7 mouse cellular contexts compared by ENCODE assay signal in genomic region chr19:28758854-28759253, GRCm38 (mm10).
DNase-seq lines count a peak whose midpoint lies in the region; ATAC-seq and TF ChIP-seq lines count a peak whose summit lies in the region.

No protein-coding gene starts in this region.

- peaks cover 8% of the 10 kb centered on the region for H3K9me3 ChIP-seq in ES-Bruce4 (replicated peaks; ENCODE audit: control insufficient read depth, insufficient read depth, low read length, poor library complexity, severe bottlenecking)
- no peaks in the 10 kb centered on the region for H3K9me3 ChIP-seq in lung, embryonic 14.5 days (ENCODE audit: low read depth, low read length)

- H3K27me3 ChIP-seq in ES-Bruce4 (ENCODE audit: control insufficient read depth, insufficient read depth, low read length, poor library complexity, severe bottlenecking): no peaks in the 10 kb centered on the region
- H3K27me3 ChIP-seq in lung, embryonic 14.5 days (ENCODE audit: insufficient read depth, low read length): no peaks in the 10 kb centered on the region

- H3K4me1 ChIP-seq in ES-Bruce4 (ENCODE audit: control insufficient read depth, insufficient read depth, low read length): peaks cover under 1% of the 10 kb centered on the region
- H3K4me1 ChIP-seq in lung, embryonic 14.5 days (ENCODE audit: insufficient read depth): no peaks in the 10 kb centered on the region

- no peak for TF ChIP-seq POLR2A in ES-Bruce4 (IDR thresholded peaks at IDR 0.05; ENCODE audit: insufficient read depth, low read length)

- no peak overlapping the region for H3K4me2 ChIP-seq in lung, embryonic 14.5 days

- H3K36me3 ChIP-seq in ES-Bruce4 (ENCODE audit: control insufficient read depth, insufficient read depth, low read length, poor library complexity, severe bottlenecking): no peaks in the 10 kb centered on the region
- H3K36me3 ChIP-seq in lung, embryonic 14.5 days (ENCODE audit: insufficient read depth): no peaks in the 10 kb centered on the region

- TF ChIP-seq EP300 in ES-Bruce4 (IDR thresholded peaks at IDR 0.05; ENCODE audit: insufficient read depth, low read depth, low read length): no peak

- 46% methylated on average over 7 of the region's 7 CpGs for WGBS in lung, embryonic 14.5 days

- ATAC-seq in lung, embryonic 14.5 days (ENCODE audit: insufficient read depth): no peak

- H3K9ac ChIP-seq in ES-Bruce4 (ENCODE audit: low read depth, poor library complexity, severe bottlenecking): no peak overlapping the region
- H3K9ac ChIP-seq in lung, embryonic 14.5 days: no peak overlapping the region

- no peak overlapping the region for H3K4me3 ChIP-seq in ES-Bruce4 (ENCODE audit: low read depth, low read length)
- no peak overlapping the region for H3K4me3 ChIP-seq in lung, embryonic 14.5 days (ENCODE audit: low read depth, low read length)

- H3K27ac ChIP-seq in ES-Bruce4 (ENCODE audit: insufficient read depth, low read length): no peak overlapping the region
- no peak overlapping the region for H3K27ac ChIP-seq in lung, embryonic 14.5 days (ENCODE audit: low read depth)

- DNase-seq in 416B (ENCODE audit: low read depth): peak; percentile 83
- peak; percentile 10 for DNase-seq in c-Kit-positive CD71-positive TER-119-positive erythroid progenitor cells, embryonic 14.5 days (ENCODE audit: low spot score)
- peak; percentile 31 to 78 for DNase-seq in frontal cortex, adult 2 months (ENCODE audit: extremely low spot score in 1 of 2, low spot score in 1 of 2)
- peak; percentile 67 to 85 for DNase-seq in kidney, postnatal 36 days
- DNase-seq in lung, embryonic 14.5 days: peak; percentile 80
- DNase-seq in right cerebral cortex, postnatal 14 days: peak; percentile 67

- TF ChIP-seq CTCF in ES-Bruce4 (IDR thresholded peaks at IDR 0.05; ENCODE audit: low read depth, low read length): peak; percentile 85
- peak; percentile 85 for TF ChIP-seq CTCF in lung, embryonic 14.5 days (IDR thresholded peaks at IDR 0.05; ENCODE audit: low read depth)

Comparison
In these comparisons a context has a peak if more than half of its experiments do, and no peak if none do; other contexts are left out.
1. DNase-seq: peak in every context shown above with its lines; median percentile 83 in 416B; 80 in lung, embryonic 14.5 days; 76 in kidney, postnatal 36 days; 67 in right cerebral cortex, postnatal 14 days; 54 in frontal cortex, adult 2 months; 10 in c-Kit-positive CD71-positive TER-119-positive erythroid progenitor cells, embryonic 14.5 days.